Mouse (Mus musculus): ENCODE measurements around the gene Gm20388.

Gene Gm20388

GRCm38 (mm10) chr8:121013318-121013717 is 1102.7 kb downstream of the Gm20388 start:
- no peak for DNase-seq

GRCm38 (mm10) chr8:121016621-121017020 is 1106.0 kb downstream of the Gm20388 start:
- DNase-seq, result no peak

- no peak for DNase-seq
These were observed 1107.6 kb downstream of the Gm20388 start for GRCm38 (mm10) chr8:121018236-121018635.

- DNase-seq, result no peak
These were observed 1110.8 kb downstream of the Gm20388 start for GRCm38 (mm10) chr8:121021488-121021887.

- DNase-seq, result no peak
These were observed 1112.4 kb downstream of the Gm20388 start for GRCm38 (mm10) chr8:121023003-121023402.

GRCm38 (mm10) chr8:121023736-121024135 is 1113.1 kb downstream of the Gm20388 start:
- DNase-seq, result no peak

GRCm38 (mm10) chr8:121025486-121025885 is 1114.8 kb downstream of the Gm20388 start:
- no peak for DNase-seq

- peak; percentile 77 for DNase-seq
These were observed 1117.1 kb downstream of the Gm20388 start for GRCm38 (mm10) chr8:121027787-121028186.

- DNase-seq, result no peak
These were observed 1118.4 kb downstream of the Gm20388 start for GRCm38 (mm10) chr8:121029076-121029475.

- no peak for DNase-seq
These were observed 1119.9 kb downstream of the Gm20388 start for GRCm38 (mm10) chr8:121030496-121031040.

GRCm38 (mm10) chr8:121033299-121034013 is 1122.8 kb downstream of the Gm20388 start:
- DNase-seq, result no peak

GRCm38 (mm10) chr8:121035611-121036010 is 1125.0 kb downstream of the Gm20388 start:
- no peak for DNase-seq

GRCm38 (mm10) chr8:121043719-121044440 is 1133.2 kb downstream of the Gm20388 start:
- no peak for DNase-seq

GRCm38 (mm10) chr8:121047441-121047840 is 1136.8 kb downstream of the Gm20388 start:
- DNase-seq, result no peak

GRCm38 (mm10) chr8:121058081-121058480 is 1147.4 kb downstream of the Gm20388 start:
- no peak for DNase-seq

GRCm38 (mm10) chr8:121059098-121059497 is 1148.5 kb downstream of the Gm20388 start:
- no peak for DNase-seq

- no peak for DNase-seq
These were observed 1151.9 kb downstream of the Gm20388 start for GRCm38 (mm10) chr8:121062521-121062920.

- no peak for DNase-seq
These were observed 1153.0 kb downstream of the Gm20388 start for GRCm38 (mm10) chr8:121063649-121064048.

- DNase-seq, result no peak
These were observed 1160.8 kb downstream of the Gm20388 start for GRCm38 (mm10) chr8:121071454-121071853.

- no peak for DNase-seq
These were observed 1161.9 kb downstream of the Gm20388 start for GRCm38 (mm10) chr8:121072406-121073130.

GRCm38 (mm10) chr8:121073174-121074107 is 1162.8 kb downstream of the Gm20388 start:
- no peak for DNase-seq
